Mouse (Mus musculus) lung, postnatal 0 days (tissue): ENCODE measurements around the gene Naa38.

Source experiments
- CTCF ChIP-seq: IDR thresholded peaks from 2 replicates; pipeline ENCODE4 v1.5.1; 2016; ENCODE audit warnings: antibody characterized with exemption, mild to moderate bottlenecking
- EP300 ChIP-seq: IDR thresholded peaks from 2 replicates; pipeline ENCODE4 v1.6.1; 2016; ENCODE audit warnings: antibody characterized with exemption, mild to moderate bottlenecking, control low read depth

- TF ChIP-seq CTCF (no peak), EP300 (no peak)
Measured at GRCm38 (mm10) chr11:69416509-69416908, 21.2 kb downstream of the Naa38 start.
